Mouse (Mus musculus) MEL (cell line): Measurements from ENCODE around the gene Aspdh.

Experiments used
- BHLHE40 ChIP-seq: IDR thresholded peaks from 2 replicates; pipeline ENCODE4 v1.6.1; 2012; ENCODE audit warnings: low read depth, mild to moderate bottlenecking, inconsistent platforms, low read length, improper control_type of control experiment, borderline replicate concordance
- CTCF ChIP-seq, 3 experiments: IDR thresholded peaks in 2 of 3; conservative IDR thresholded peaks in 1 of 3; 2 replicates each; pipeline ENCODE4 v1.5.1; 2011 to 2012; ENCODE audit warnings: low read length in 3 of 3, low read depth in 2 of 3, mild to moderate bottlenecking in 2 of 3, improper control_type of control experiment in 1 of 3, inconsistent platforms in 1 of 3, mixed read lengths in 1 of 3, moderate library complexity in 1 of 3; ENCODE audit not compliant: control insufficient read depth in 1 of 3, insufficient read depth in 1 of 3, poor library complexity in 1 of 3, severe bottlenecking in 1 of 3
- GABPA ChIP-seq: IDR thresholded peaks from 2 replicates; pipeline ENCODE4 v1.6.1; 2012; ENCODE audit warnings: low read depth, mild to moderate bottlenecking, inconsistent platforms, low read length, improper control_type of control experiment, moderate library complexity
- HCFC1 ChIP-seq: IDR thresholded peaks from 2 replicates; pipeline ENCODE4 v1.6.1; 2012; ENCODE audit warnings: low read depth, mild to moderate bottlenecking, inconsistent platforms, low read length, improper control_type of control experiment, moderate library complexity
- JUND ChIP-seq: IDR thresholded peaks from 2 replicates; pipeline ENCODE4 v1.6.1; 2011; ENCODE audit warnings: low read depth, mild to moderate bottlenecking, improper control_type of control experiment, low read length
- KAT2A ChIP-seq: conservative IDR thresholded peaks from 2 replicates; pipeline ENCODE4 v1.6.1; 2012; ENCODE audit warnings: low read depth, low read length, improper control_type of control experiment, inconsistent platforms
- MYC ChIP-seq: IDR thresholded peaks from 2 replicates; pipeline ENCODE4 v1.6.1; 2011; ENCODE audit warnings: low read depth, mild to moderate bottlenecking, low read length, improper control_type of control experiment, moderate library complexity
- POLR2A ChIP-seq, 2 experiments: IDR thresholded peaks; 2 replicates each; pipeline ENCODE4 v1.6.1; 2011 to 2012; ENCODE audit warnings: low read length in 2 of 2, mild to moderate bottlenecking in 2 of 2, control low read depth in 1 of 2, improper control_type of control experiment in 1 of 2, low read depth in 1 of 2, moderate library complexity in 1 of 2; ENCODE audit not compliant: control insufficient read depth in 1 of 2, insufficient read depth in 1 of 2, poor library complexity in 1 of 2
- RAD21 ChIP-seq: IDR thresholded peaks from 2 replicates; pipeline ENCODE4 v1.6.1; 2011; ENCODE audit warnings: mild to moderate bottlenecking, low read depth, low read length, improper control_type of control experiment
- SMC3 ChIP-seq: IDR thresholded peaks from 2 replicates; pipeline ENCODE4 v1.6.1; 2011; ENCODE audit warnings: low read depth, low read length, improper control_type of control experiment
- ZNF384 ChIP-seq: IDR thresholded peaks from 2 replicates; pipeline ENCODE4 v1.6.1; 2012; ENCODE audit warnings: low read depth, mild to moderate bottlenecking, inconsistent platforms, low read length, improper control_type of control experiment

GRCm38 (mm10) chr7:44439696-44440095, 25.5 kb upstream of the Aspdh start:
- TF ChIP-seq MYC = no peak
- TF ChIP-seq CTCF (IDR thresholded peaks at IDR 0.05 in 2 of 3, conservative IDR thresholded peaks at IDR 0.05 in 1 of 3; ENCODE audit: control insufficient read depth in 1 of 3, insufficient read depth in 1 of 3, low read depth in 2 of 3, low read length in 3 of 3, poor library complexity in 1 of 3, severe bottlenecking in 1 of 3) = no peak
- TF ChIP-seq POLR2A (IDR thresholded peaks at IDR 0.05; ENCODE audit: control insufficient read depth in 1 of 2, insufficient read depth in 1 of 2, low read depth in 1 of 2, low read length in 2 of 2, poor library complexity in 1 of 2) = no peak
- TF ChIP-seq HCFC1 = no peak
- no peak for TF ChIP-seq KAT2A
- TF ChIP-seq GABPA = no peak
- no peak for TF ChIP-seq RAD21
- no peak for TF ChIP-seq ZNF384
- TF ChIP-seq JUND = no peak
- TF ChIP-seq BHLHE40 = no peak
- no peak for TF ChIP-seq SMC3
